Comparison of ENCODE assay signal across 8 mouse cellular contexts in genomic region chr16:29579787-29580176, GRCm38 (mm10). TPM values are rescaled to one million over a fixed set of nuclear protein-coding genes. Genes with fewer than 3 reads are reported as not detected.
DNase-seq lines count a peak whose midpoint lies in the region; ATAC-seq and TF ChIP-seq lines count a peak whose summit lies in the region.

No protein-coding gene starts in this region.

- H3K4me3 ChIP-seq in lung, adult 2 months (replicated peaks; ENCODE audit: extremely low read depth, low read depth, low read length): peak overlapping the region; percentile 90
- peak overlapping the region; percentile 87 for H3K4me3 ChIP-seq in forebrain, embryonic 10.5 days
- H3K4me3 ChIP-seq in neural tube, embryonic 12.5 days: peak overlapping the region; percentile 84

- no peak for TF ChIP-seq CTCF in lung, adult 2 months (IDR thresholded peaks at IDR 0.05; ENCODE audit: insufficient read depth, low read length)

- H3K4me2 ChIP-seq in neural tube, embryonic 12.5 days (replicated peaks): peak overlapping the region; percentile 90

- WGBS in lung, adult 2 months: 4% methylated on average over 12 of the region's 12 CpGs
- 11% methylated on average over 12 of the region's 12 CpGs for WGBS in forebrain, embryonic 10.5 days
- 4% methylated on average over 12 of the region's 12 CpGs for WGBS in large intestine, adult 2 months
- 9% methylated on average over 12 of the region's 12 CpGs for WGBS in neural tube, embryonic 12.5 days

- ATAC-seq in neural tube, embryonic 12.5 days (ENCODE audit: low FRiP score, low read depth): peak; percentile 54

- H3K4me1 ChIP-seq in lung, adult 2 months (ENCODE audit: control insufficient read depth, insufficient read depth, low read length): peaks cover 2% of the 10 kb centered on the region; the same call in 1 of the 2 replicates
- H3K4me1 ChIP-seq in forebrain, embryonic 10.5 days: peaks cover 15% of the 10 kb centered on the region
- peaks cover 10% of the 10 kb centered on the region for H3K4me1 ChIP-seq in neural tube, embryonic 12.5 days

- no peaks in the 10 kb centered on the region for H3K27me3 ChIP-seq in forebrain, embryonic 10.5 days (ENCODE audit: poor library complexity, severe bottlenecking)
- H3K27me3 ChIP-seq in neural tube, embryonic 12.5 days (replicated peaks): no peaks in the 10 kb centered on the region

- no peak for DNase-seq in lung, adult 2 months
- no peak for DNase-seq in lung, postnatal 4 days
- DNase-seq in R1 (ENCODE audit: low read depth, low spot score): peak; percentile 12
- peak; percentile 17 for DNase-seq in forebrain, embryonic 10.5 days (ENCODE audit: extremely low spot score, low spot score)
- peak; percentile 6 for DNase-seq in large intestine, adult 2 months (ENCODE audit: low read depth, low spot score)
- no peak for DNase-seq in cerebellum, postnatal 25 days
- DNase-seq in cerebellum, adult 11 months: no peak

- H3K9ac ChIP-seq in neural tube, embryonic 12.5 days: peak overlapping the region; percentile 83

- H3K27ac ChIP-seq in forebrain, embryonic 10.5 days: peak overlapping the region; percentile 89
- H3K27ac ChIP-seq in neural tube, embryonic 12.5 days: no peak overlapping the region

- TF ChIP-seq POLR2A in lung, adult 2 months (IDR thresholded peaks at IDR 0.05; ENCODE audit: borderline replicate concordance, extremely low read depth, low read depth, low read length): no peak

- no peaks in the 10 kb centered on the region for H3K9me3 ChIP-seq in forebrain, embryonic 10.5 days
- no peaks in the 10 kb centered on the region for H3K9me3 ChIP-seq in neural tube, embryonic 12.5 days

- 0 out of 2 replicates have a peak, but pooled peaks cover under 1% of the 10 kb centered on the region for H3K36me3 ChIP-seq in forebrain, embryonic 10.5 days (replicated peaks)
- H3K36me3 ChIP-seq in neural tube, embryonic 12.5 days: no peaks in the 10 kb centered on the region; the same call in 1 of the 2 replicates

RNA-seq across cellular contexts. Expression of gene Opa1, which starts 0.6 kb away (rescaled TPM):
- 6.9 and 9.6 TPM in 2 replicates for polyA plus RNA-seq in lung, adult 2 months (2012; rRNA removed)
- polyA plus RNA-seq in forebrain, embryonic 10.5 days (2016; fragmentation: Nextera tagmentation; extraction: Ambion mirVana): 44.6 and 44.7 TPM in 2 replicates
- polyA plus RNA-seq in large intestine, adult 2 months (2012; rRNA removed): 7.6 and 12.5 TPM in 2 replicates
- 43.5 and 48.2 TPM in 2 replicates for polyA plus RNA-seq in neural tube, embryonic 12.5 days (2016; fragmentation: Nextera tagmentation; extraction: Ambion mirVana)

RNA-seq across cellular contexts. Expression of gene Atp13a4, which starts 35.1 kb away (rescaled TPM):
- 3.0 and 6.3 TPM in 2 replicates for polyA plus RNA-seq in lung, adult 2 months (2012; rRNA removed)
- polyA plus RNA-seq in forebrain, embryonic 10.5 days (2016; fragmentation: Nextera tagmentation; extraction: Ambion mirVana): 0.16 TPM in 1 of 2 replicates, not detected in the other
- polyA plus RNA-seq in large intestine, adult 2 months (2012; rRNA removed): not detected in 2 replicates
- polyA plus RNA-seq in neural tube, embryonic 12.5 days (2016; fragmentation: Nextera tagmentation; extraction: Ambion mirVana): 0.23 and 0.49 TPM in 2 replicates

Comparison
In these comparisons a context has a peak if more than half of its experiments do, and no peak if none do; other contexts are left out.
1. DNase-seq: peak in R1 (single experiment), forebrain, embryonic 10.5 days (single experiment) and large intestine, adult 2 months (single experiment); none in lung, adult 2 months (single experiment), lung, postnatal 4 days (0 of 2), cerebellum, postnatal 25 days (0 of 2) and cerebellum, adult 11 months (single experiment).
2. Peak in every context shown above with its lines, with median percentiles within 50 percentile points of each other: H3K4me3 ChIP-seq.